Comparison of ENCODE assay signal across 8 mouse cellular contexts in the genomic region with DNA sequence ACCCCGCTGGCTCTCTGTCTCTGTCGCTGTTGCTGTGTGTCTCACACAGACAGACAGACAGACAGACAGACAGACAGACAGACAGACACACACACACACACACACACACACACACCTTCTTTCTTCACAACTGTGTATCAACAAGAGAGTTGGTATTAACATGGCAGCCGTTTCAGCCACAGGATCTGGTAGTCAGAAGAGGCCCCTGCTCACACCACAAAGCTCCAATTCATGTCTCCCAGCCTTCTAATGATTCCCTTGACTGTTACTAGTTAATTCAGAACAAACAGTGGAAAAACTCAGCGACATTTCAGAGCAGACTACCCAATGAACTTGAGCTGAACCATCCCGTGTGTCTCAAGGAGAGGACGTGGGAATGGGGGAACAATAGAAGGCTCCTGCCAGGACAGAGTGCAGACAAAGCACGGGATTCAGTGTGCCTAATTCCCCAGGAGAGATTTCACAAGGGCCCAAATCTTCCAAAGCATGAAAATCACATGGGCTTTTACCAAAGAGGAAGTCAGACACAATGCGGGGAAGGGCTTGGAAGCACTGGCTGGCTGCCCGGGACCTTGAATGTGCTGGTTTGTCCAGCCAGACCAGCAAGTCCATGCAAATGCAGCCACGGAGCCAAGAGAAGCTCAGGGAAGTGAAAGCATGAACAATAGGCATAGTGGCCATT. TPM values are rescaled to one million over a fixed set of nuclear protein-coding genes. Genes with fewer than 3 reads are reported as not detected.
A peak's percentile ranks its signal among the peaks of the same experiment; 100 is the strongest.
DNase-seq lines count a peak whose midpoint lies in the region; ATAC-seq and TF ChIP-seq lines count a peak whose summit lies in the region.

No protein-coding gene starts in this region.

- no peak for TF ChIP-seq POLR2A in embryonic fibroblast, embryonic 13.5 days (IDR thresholded peaks at IDR 0.05; ENCODE audit: low read depth, low read length)

- H3K4me2 ChIP-seq in midbrain, embryonic 13.5 days (replicated peaks) = 0 out of 2 replicates have a peak overlapping the region, but pooled peaks have one; percentile 7
- H3K4me2 ChIP-seq in stomach, embryonic 16.5 days (ENCODE audit: low read depth, low read length) = peak overlapping the region; percentile 25

- no peak overlapping the region for H3K4me3 ChIP-seq in brown adipose tissue, adult 24 weeks (ENCODE audit: insufficient read depth, low read depth, low read length)
- H3K4me3 ChIP-seq in embryonic fibroblast, embryonic 13.5 days (ENCODE audit: insufficient read depth, low read length) = no peak overlapping the region
- H3K4me3 ChIP-seq in midbrain, embryonic 13.5 days (replicated peaks) = no peak overlapping the region
- no peak overlapping the region for H3K4me3 ChIP-seq in stomach, embryonic 16.5 days (replicated peaks; ENCODE audit: low read length)

- WGBS in midbrain, embryonic 13.5 days = 11% methylated on average over 10 of the region's 10 CpGs
- WGBS in stomach, embryonic 16.5 days = 31% methylated on average over 10 of the region's 10 CpGs

- H3K4me1 ChIP-seq in brown adipose tissue, adult 24 weeks (ENCODE audit: control insufficient read depth, insufficient read depth, insufficient read length, low read length) = peaks cover 4% of the 10 kb centered on the region; the same call in 1 of the 2 replicates
- H3K4me1 ChIP-seq in embryonic fibroblast, embryonic 13.5 days (ENCODE audit: control insufficient read depth, insufficient read depth, low read length) = no peaks in the 10 kb centered on the region; the same call in 1 of the 2 replicates
- H3K4me1 ChIP-seq in midbrain, embryonic 13.5 days (replicated peaks) = peaks cover 25% of the 10 kb centered on the region
- H3K4me1 ChIP-seq in stomach, embryonic 16.5 days (ENCODE audit: control insufficient read depth, insufficient read depth, low read length) = peaks cover 20% of the 10 kb centered on the region

- H3K36me3 ChIP-seq in midbrain, embryonic 13.5 days = no peaks in the 10 kb centered on the region
- no peaks in the 10 kb centered on the region for H3K36me3 ChIP-seq in stomach, embryonic 16.5 days (ENCODE audit: control insufficient read depth, insufficient read depth, low read length)

- no peaks in the 10 kb centered on the region for H3K27me3 ChIP-seq in midbrain, embryonic 13.5 days
- H3K27me3 ChIP-seq in stomach, embryonic 16.5 days (ENCODE audit: control insufficient read depth, insufficient read depth, low read length) = no peaks in the 10 kb centered on the region

- no peak overlapping the region for H3K9ac ChIP-seq in midbrain, embryonic 13.5 days (replicated peaks)
- H3K9ac ChIP-seq in stomach, embryonic 16.5 days (ENCODE audit: low read length) = peak overlapping the region; percentile 50; the same call in 1 of the 2 replicates

- DNase-seq in heart, adult 8-10 months (ENCODE audit: low spot score) = peak; percentile 96
- peak; percentile 81 for DNase-seq in kidney, adult 18-20 months
- DNase-seq in left cerebral cortex, postnatal 14 days (ENCODE audit: low spot score in 2 of 2) = peak; percentile 29 to 47
- no peak for DNase-seq in thymus, postnatal 10 days (ENCODE audit: low spot score in 2 of 2)

- intact Hi-C loops in left cerebral cortex, postnatal 14 days (cut with DNase I) = no loop called here

- no peak for TF ChIP-seq CTCF in embryonic fibroblast, embryonic 13.5 days (IDR thresholded peaks at IDR 0.05; ENCODE audit: borderline replicate concordance, insufficient read depth, low read length)

- peak; percentile 96 for ATAC-seq in midbrain, embryonic 13.5 days
- peak; percentile 83 for ATAC-seq in stomach, embryonic 16.5 days (ENCODE audit: insufficient read depth, low FRiP score)

- no peaks in the 10 kb centered on the region; the same call in 1 of the 2 replicates for H3K9me3 ChIP-seq in midbrain, embryonic 13.5 days
- no peaks in the 10 kb centered on the region for H3K9me3 ChIP-seq in stomach, embryonic 16.5 days (replicated peaks; ENCODE audit: control insufficient read depth, low read length)

- H3K27ac ChIP-seq in brown adipose tissue, adult 24 weeks (replicated peaks; ENCODE audit: low read depth, low read length) = peak overlapping the region; percentile 97
- peak overlapping the region; percentile 37; the same call in 1 of the 2 replicates for H3K27ac ChIP-seq in embryonic fibroblast, embryonic 13.5 days (ENCODE audit: insufficient read depth, low read length)
- peak overlapping the region; percentile 80 for H3K27ac ChIP-seq in midbrain, embryonic 13.5 days
- peak overlapping the region; percentile 93 for H3K27ac ChIP-seq in stomach, embryonic 16.5 days (ENCODE audit: low read length)

RNA-seq across cellular contexts. Expression of gene Pdlim3, which starts 10.2 kb away (rescaled TPM):
- 3.8 and 8.6 TPM in 2 replicates for polyA plus RNA-seq in brown adipose tissue, adult 24 weeks (2012; ENCODE audit: insufficient read depth, insufficient read length, missing spikeins)
- polyA plus RNA-seq in embryonic fibroblast, embryonic 13.5 days (2011; ENCODE audit: insufficient read length, low read depth, missing spikeins) = 0.30 and 0.76 TPM in 2 replicates
- 10 to 100 TPM; 23.9 to 33.3 (median 28.1) TPM for total RNA-seq in heart, adult 8-10 months (2022)
- total RNA-seq in left cerebral cortex, postnatal 14 days (2021) = 1 to 10 TPM; 1.6 to 1.7 TPM
- polyA plus RNA-seq in midbrain, embryonic 13.5 days (2015; fragmentation: Nextera tagmentation; extraction: Ambion mirVana) = 20.5 and 34.9 TPM in 2 replicates
- 222 and 236 TPM in 2 replicates for polyA plus RNA-seq in stomach, embryonic 16.5 days (2015; fragmentation: Nextera tagmentation; extraction: Ambion mirVana)

RNA-seq across cellular contexts. Expression of gene Ccdc110, which starts 59.3 kb away (rescaled TPM):
- not detected in 2 replicates for polyA plus RNA-seq in brown adipose tissue, adult 24 weeks (2012; ENCODE audit: insufficient read depth, insufficient read length, missing spikeins)
- polyA plus RNA-seq in embryonic fibroblast, embryonic 13.5 days (2011; ENCODE audit: insufficient read length, low read depth, missing spikeins) = not detected in 2 replicates
- not detected for total RNA-seq in heart, adult 8-10 months (2022)
- total RNA-seq in left cerebral cortex, postnatal 14 days (2021) = 1 to 10 TPM; 1.4 to 1.9 TPM
- 0.20 and 0.31 TPM in 2 replicates for polyA plus RNA-seq in midbrain, embryonic 13.5 days (2015; fragmentation: Nextera tagmentation; extraction: Ambion mirVana)
- not detected in 2 replicates for polyA plus RNA-seq in stomach, embryonic 16.5 days (2015; fragmentation: Nextera tagmentation; extraction: Ambion mirVana)

Comparison
In these comparisons a context has a peak if more than half of its experiments do, and no peak if none do; other contexts are left out.
1. H3K27ac ChIP-seq: peak in every context shown above with its lines; median percentile 97 in brown adipose tissue, adult 24 weeks; 93 in stomach, embryonic 16.5 days; 80 in midbrain, embryonic 13.5 days; 37 in embryonic fibroblast, embryonic 13.5 days.
2. DNase-seq: peak in heart, adult 8-10 months (single experiment), kidney, adult 18-20 months (single experiment) and left cerebral cortex, postnatal 14 days (2 of 2); none in thymus, postnatal 10 days (0 of 2).